Mouse (Mus musculus) thymus, postnatal 0 days (tissue): ENCODE data around the gene Sap30bp. TPM values are rescaled to one million over a fixed set of nuclear protein-coding genes. Genes with fewer than 3 reads are reported as not detected.

ENCODE experiments used
- DNase-seq: peaks from one replicate; pipeline ENCODE4 v3.0.0-alpha.2; 2015; ENCODE audit warnings: low spot score
- polyA plus RNA-seq: library from polyadenylated mRNA; unstranded; fragments of >200 nt; fragmentation: Nextera tagmentation; extraction: Ambion mirVana; gene quantifications from 2 replicates; pipeline ENCODE4 v1.2.1, GENCODE M21; 2015

Gene Sap30bp
- polyA plus RNA-seq, 1 experiment from 2014 or later = 47.2 TPM

DNA sequence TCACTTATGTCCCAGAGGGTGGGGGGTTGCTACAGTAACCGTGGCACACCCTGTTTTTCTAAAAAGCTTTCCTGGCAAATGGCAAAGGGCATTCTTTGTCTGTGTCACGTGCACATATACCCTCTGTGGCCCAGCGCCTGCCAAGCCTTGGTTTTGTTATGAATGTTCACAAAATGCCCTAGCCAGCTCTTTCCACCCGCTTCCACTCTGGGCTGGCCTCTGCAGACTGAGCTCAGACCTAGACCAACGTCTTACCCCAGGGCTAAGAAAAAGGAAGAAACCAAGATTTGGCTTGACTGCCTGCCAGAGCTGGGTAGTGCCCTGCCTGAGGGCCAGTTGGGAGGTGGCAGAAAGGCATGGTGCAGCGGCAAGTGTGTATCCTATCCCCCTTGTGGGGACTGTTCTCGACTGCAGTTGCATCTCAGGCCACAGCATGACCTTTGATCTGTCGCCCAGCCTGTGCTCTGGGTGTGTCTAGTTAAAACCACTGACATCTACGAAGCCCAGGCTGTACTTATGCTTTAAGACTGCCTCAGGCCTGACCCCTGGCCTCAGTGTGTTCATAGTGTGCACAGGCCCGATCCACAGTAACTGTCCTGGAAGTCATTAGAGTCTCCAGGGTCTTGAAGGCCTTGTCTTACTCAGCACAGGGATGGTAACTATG, 22.2 kb downstream of the Sap30bp start:
- DNase-seq = no peak

DNA sequence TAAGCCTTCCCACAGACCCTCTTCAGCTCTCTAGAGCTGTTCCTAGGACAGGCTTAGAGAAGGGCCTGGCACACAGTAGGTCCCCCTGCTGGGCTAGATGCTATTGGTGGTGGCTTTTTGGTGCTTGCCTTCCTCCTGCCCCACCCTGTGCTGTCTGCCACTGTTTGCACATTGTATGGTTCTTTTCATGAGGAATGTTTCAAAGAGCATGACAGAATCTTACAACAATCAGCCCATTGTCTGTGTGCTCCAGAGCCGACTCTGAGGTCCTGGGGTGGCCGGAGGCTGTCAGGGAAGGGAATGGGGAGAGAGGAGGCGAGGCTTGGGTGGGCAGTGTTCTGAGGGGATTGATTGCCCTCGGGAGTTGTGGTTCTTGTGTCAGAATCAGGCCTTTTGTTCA, 23.4 kb downstream of the Sap30bp start:
- no peak for DNase-seq

DNA sequence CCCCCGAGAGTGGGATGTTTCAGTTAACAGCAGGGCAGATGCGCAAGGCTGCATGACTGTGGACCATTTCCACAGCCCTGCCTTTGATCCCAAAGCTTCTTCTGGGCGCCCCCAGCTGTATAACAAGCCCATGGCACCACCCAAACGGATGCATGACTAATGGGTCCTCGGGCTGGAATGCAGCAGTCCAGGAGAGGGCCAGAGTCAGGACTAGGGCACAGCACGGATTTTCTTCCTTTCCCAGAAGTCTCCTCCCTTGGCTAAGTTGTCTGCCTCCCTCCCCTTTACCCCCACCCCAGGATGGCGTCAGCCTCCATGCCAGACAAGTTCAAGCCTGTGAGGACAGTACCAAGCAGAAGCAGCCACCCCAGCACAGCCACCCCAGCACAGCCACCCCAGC, 24.9 kb downstream of the Sap30bp start:
- no peak for DNase-seq

DNA sequence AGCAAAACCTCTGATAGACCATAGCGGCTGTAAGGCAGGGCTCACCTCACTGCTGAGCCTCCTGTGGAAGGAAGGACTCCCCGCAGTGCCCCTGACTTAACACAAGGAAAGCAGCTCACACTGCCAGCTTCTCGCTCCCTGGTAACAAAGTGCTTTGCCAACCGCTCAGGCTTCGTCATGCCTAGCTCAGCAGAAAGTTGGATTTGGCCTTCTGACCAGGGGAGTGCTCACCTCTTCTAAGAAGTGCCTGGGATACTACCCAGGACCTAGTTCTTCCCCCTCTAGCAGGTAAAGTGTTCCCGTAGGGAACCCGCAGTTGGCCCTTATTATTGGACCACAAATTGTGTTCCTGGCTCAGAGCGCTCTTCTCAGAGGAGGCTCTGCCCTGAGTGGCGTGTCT, 25.9 kb downstream of the Sap30bp start:
- DNase-seq = no peak

DNA sequence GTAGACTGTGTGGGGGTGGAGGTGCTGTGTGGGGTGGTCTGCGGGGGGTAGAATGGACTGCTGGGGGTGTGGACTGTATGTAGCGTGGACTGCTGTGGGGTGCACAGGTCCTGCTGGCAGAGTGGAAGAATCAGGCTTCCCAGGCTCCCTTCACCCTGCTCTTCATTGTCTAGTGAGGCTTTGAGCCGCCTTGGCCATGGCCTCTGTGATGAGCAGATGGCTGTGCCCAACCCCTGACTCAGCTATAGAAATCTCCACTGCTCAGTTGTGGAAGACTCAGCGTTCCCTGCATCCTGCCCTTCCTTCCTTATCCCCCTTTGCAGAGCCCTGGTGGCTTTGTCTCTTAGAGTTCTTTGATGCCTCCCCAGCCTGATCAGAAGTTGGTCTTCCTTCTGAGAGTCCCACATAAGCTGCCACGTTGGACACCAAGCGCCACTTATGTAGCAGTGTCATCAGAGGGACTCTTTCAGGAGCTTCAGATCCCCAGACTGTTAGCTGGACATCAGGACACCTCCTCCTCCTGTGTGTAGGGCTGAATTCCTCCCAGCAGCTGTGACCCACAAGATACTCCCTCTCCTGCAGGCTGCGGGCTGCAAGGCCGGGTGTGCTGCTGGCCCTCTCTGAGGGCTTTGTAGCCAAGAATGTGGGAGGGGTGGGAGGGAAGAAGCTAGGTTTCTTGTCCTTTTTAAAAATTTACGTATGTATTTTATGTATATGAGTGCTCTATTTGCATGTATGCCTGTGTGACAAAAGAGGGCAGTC, 29.8 kb downstream of the Sap30bp start:
- no peak for DNase-seq

DNA sequence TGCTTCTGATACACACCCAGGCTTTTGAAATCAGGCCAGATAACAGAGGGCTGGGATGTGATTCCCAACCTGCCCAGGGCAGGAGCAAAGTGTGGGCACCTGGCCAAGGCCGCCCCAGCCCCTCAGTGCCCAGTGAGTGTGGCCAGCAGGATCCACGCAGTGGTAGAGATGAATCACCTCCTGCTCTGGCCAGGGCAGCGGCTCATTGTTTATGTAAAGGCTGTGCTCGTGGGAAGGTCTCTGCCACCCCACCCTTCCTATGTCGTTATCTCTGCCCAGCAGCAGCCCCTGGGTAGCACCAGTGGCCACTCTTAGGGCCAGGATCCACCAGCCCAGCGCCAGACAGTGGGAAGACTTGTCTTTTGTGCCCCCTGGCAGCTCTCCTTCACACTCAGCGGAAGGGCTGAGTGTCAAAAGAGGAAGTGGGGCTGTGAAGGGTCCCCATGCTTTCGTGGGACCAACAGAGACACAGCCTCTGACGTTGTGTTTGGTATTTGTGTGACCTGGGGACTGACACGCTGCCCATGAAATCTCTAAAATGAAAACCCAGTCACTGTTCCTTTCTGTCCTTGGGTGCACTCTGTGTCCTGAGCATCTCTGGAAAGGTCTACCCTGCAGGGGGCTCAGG, 32.0 kb downstream of the Sap30bp start:
- no peak for DNase-seq

DNA sequence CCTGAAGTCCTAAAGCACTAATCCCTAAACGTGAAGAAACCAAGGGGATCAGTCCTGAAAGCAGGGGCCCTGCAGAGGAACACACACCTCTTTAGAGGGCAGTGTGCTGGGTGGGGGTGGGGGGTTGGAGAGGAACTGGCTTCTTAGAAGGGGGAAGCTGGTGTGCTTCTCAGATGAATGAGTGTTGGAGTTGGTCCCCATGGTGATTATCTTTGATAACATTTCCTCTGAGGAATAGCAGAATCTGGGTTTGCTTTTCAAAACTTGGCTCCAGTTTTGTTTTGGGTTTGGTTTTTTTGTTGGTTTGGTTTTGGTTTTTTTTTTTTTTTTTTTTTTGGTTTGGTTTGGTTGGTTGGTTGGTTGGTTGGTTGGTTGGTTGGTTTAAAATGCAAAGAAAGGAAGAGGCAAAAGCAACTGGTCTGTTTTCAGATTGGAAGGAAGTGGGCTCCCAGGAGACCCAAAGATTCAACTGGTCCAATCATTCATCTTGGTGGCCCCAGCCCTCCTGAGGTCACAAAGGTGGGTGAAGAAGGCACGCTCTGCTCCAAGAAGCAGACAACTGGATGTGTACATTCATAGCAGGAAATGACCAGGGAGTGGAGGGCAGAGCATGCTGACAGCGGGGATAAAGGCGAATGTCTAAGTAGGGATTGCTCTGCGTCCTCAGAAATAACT, 35.8 kb downstream of the Sap30bp start:
- DNase-seq = no peak

DNA sequence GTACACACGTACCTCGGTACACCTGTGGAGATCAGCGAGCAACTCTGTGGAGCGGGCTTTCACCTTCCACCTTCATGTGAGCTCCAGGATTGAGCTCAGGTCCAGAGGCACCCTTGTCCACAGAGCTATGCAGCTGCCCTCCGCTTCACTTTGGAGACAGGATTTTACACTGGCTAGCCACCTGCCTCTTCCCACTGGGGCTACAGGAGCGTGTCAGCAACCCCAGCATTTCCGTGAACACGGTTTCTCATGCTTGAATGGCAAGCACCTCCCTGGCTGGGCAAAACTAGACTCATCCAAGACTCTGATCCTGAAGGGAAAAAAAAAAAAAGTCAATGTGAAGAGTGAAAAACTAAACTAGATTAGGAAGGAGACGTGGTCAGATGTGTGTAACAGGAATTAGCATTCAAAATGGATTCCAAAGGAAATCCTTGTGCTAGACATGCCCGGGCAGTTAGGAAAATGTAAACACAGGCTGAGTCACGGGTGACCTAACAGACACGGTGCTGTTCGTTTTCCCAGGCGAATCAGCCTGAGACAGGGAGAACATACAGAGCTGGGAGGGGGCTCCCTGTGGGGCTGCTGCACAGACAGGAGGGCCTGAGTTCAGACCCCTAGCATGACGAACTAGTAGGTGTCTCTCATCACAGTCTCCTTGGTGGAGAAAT, 37.1 kb downstream of the Sap30bp start:
- no peak for DNase-seq

DNA sequence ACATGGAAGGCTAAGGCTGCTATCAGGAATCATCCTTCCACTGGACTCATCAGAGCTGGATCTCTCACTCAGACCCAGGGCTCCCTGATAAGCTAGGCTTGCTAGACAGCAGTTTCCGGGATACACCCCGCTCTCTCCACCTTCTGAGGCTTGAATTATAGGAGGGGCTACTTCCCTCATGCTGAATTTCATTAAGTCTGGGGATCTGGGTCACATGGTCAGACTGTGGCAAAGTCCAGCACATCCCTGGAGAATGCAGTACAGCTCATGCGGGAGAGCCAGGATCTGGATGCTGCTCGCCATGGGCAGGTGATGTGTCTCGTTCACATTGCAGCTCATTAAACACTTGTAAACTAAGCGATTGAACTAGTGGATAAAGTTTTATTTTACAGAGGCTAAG, 37.9 kb downstream of the Sap30bp start:
- DNase-seq = no peak

DNA sequence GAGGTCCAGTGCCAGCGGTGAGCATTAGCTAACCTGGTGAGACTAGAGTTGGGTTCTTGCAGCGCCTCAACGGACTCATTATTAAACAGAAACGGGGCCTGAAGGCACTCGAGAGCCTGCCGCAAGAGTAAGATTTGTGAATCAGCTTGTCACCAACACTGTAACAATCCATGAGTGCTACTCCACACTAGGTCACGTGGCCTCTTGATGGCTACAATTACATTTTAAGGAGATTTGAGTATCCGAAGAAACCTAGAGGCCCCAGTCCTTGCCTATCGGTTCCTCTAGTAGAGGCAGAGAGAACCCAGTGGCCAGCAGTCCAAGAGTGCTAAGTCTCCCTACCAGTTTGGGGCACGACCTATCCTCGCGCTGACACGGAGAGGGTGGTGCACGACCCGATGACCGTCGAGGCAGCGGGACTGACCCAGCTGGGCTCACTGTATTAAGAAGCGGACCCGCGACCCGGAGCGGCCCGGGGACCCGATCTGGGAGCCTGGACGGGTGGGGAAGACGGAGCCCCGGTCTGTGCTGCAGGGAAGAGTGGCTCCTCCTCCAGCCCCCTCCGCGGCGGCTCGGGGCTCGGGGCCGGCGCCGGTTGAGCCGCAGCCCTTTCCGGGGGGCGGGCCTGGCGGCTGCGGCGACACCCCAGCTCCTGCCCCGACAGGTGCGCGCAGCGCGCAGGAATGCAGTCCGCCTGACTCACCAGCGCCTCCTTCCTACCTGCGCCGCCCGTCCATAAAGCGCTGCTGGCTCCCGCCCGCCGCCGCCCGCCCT, 41.4 kb downstream of the Sap30bp start, which contains the start of gene Itgb4:
Gene Itgb4 (plus strand): TSS at position 401 of the 774 bp plus-strand sequence.
- peak; percentile 80 for DNase-seq

DNA sequence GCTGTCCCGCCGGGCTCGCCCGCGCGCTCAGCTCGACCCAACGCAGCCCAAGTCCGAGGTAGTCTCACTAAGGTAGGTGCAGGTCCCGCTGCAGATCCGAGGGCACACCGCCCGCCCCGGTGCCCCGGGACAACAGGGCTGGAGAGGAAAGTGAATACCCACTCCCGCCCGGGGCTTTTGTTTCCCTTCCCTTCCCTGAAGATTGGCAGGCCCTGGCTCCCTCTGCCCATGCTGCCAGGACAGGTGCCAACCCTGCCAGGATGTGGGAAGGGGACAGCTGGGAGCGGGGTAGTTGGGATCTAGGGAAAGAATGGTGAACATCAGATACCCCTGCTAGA, 42.0 kb downstream of the Sap30bp start:
- no peak for DNase-seq

DNA sequence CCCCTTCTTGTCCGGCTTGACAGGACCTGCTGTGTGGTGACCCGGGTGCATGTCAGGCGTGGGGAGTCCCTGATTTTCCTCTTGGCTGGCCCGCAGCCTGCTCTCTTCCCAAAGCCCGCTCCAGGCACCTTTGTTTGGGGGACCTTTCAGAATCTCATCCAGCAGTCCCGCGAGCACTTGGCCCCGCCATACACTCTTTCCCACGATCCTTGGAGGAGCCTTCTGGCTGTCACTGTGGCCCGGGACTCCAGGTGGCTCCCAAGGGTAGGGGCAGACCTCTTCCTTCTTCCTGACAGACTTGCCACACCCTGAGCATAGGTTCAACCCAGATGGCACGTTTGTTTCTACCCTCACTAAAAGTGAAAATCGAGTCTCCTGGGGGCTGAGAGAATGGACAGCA, 42.5 kb downstream of the Sap30bp start:
- DNase-seq = no peak

DNA sequence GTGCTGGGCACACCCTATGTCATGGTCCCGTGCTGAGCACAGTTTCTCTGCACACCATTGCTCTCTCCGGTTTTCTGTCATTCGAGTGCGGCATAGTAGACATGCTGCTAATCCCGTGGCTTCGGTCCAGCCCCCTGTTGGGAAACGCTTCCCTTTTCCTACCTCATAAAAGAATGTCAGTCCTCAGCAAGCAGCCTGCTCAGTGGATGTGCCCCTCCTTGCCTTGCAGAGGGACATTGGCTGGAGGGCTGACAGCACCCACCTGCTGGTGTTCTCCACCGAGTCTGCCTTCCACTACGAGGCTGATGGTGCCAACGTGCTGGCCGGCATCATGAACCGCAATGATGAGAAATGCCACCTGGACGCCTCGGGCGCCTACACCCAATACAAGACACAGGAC, 49.4 kb downstream of the Sap30bp start:
- DNase-seq = no peak

DNA sequence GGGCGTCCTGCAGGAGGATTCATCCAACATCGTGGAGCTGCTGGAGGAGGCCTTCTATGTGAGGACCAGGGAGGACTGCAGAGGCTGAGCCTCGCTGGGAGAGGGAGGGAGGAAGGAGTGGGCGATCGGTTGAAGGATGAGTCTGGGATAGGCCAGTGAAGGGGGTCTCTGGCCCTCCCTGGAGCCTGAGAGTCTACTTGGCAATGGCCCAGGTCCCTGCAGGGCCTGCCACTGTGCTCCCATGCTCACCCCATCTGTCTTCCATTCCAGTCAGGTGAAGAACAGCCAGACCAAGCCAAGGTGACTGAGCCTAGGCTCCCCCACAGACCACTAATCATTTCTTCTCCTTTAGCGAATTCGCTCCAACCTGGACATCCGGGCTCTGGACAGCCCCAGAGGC, 50.2 kb downstream of the Sap30bp start:
- no peak for DNase-seq

DNA sequence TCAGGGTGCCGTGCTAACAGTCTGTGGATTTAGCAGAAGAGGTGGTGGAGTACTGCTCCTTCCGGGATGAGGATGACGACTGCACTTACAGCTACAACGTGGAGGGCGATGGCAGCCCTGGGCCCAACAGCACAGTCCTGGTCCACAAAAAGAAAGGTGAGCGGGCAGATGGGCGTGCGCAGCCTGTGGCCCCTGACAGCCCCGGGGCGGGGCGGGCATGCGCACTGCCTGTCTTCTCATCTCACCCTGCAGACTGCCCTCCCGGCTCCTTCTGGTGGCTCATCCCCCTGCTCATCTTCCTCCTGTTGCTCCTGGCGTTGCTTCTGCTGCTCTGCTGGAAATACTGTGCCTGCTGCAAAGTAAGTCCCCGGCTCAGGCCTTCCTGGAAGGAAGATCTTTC, 56.6 kb downstream of the Sap30bp start:
- DNase-seq = no peak

DNA sequence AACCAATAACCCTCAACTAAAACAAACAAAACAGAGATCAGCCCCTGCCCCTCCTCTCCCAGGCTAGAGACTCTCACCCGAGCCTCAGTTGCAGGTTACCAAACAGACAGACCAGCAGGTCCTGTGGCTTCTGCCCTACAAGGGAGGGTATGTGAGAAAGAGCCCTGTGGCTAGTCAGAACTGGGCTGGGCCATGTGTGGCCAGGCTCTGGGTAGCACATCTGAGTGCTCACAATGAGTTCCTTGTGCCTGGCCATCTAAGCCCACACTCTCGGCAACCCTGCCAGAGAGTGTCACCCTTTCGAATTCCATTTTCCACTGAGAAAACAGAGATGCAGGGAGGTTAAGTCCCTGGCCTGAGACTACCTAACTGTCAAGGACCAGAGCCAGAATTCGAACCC, 59.0 kb downstream of the Sap30bp start:
- DNase-seq = no peak

DNA sequence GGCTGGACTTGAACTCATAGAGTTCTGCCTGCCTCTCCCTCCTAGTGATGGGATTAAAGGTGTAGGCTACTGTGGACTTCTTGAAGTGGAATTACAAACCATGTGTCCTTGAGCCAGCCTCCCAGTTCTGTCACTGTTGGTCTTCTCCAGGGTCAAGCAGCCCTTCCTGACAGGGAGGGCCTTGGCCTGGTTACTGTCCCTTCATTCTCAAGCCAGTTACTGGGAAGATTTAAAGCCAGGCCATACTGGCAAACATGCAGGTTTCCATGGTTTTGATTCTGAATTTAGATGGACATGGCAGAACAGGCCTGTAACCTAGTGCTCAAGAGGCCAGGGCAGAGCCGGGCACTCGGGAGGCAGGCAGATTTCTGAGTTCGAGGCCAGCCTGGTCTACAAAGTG, 62.2 kb downstream of the Sap30bp start:
- DNase-seq = no peak

DNA sequence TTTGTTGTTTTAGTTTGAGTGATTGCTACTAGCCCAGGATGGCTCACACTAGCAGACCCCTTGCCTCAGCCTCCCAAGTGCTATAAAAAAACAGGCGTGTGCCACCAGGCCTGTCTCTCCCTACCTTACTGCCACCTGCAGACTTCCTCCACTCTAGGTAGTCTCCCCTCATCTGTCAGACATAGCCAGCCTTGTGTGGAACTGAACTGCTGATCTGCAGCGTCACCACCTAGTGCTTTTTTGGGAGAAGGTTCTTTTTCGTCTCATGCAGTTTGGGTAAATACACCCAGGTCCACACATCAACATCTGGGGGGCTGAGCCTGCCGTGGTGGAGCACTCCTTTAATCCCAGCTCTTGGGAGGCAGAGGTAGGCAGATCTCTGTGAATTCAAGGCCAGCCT, 64.0 kb downstream of the Sap30bp start:
- no peak for DNase-seq

DNA sequence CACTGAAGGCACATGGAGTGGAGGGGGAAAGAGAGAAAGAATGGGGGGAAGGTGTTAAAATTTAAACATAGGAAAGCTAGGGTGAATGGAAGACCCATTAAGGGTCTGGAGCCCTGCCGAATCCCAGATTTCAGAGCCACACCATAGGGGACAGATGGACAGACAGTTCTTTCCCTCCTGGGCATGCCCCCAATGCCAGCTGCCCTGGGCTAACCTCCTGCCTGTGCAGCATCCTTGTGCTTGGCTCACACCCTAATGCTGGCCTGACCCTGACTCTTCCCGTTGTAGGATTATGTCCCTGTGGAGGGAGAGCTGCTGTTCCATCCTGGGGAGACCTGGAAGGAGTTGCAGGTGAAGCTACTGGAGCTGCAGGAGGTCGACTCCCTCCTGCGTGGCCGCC, 64.6 kb downstream of the Sap30bp start:
- DNase-seq = no peak

DNA sequence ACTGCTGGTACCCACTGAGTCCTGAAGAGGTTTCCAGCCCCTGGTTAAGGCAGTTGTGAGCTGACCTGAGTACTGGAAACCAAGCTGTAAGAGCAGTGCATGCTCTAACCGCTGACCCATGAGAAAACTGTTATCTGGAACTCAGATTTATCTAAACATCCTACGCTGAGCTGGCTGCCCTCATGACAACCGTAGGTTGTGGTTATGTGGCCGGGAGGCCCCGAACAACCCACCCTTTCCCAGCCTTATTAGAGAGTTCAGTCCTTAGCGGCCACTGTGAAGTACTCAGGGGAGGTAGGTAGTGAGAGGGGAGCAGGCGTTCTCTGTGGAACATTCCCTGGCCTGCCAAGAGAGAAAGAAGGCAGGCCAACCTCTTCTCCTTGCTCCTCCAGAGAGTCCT, 65.9 kb downstream of the Sap30bp start:
- no peak for DNase-seq
